Mouse (Mus musculus): ENCODE measurements around the gene Gm20517.

GRCm38 (mm10) chr17:47694442-47694502, 82.9 kb downstream of the Gm20517 start, which contains the start of gene Gm21981:
- TF ChIP-seq POLR2A (IDR thresholded peaks at IDR 0.05; ENCODE audit: extremely low read depth, insufficient read depth, low read length), result no peak
- no peak for TF ChIP-seq CTCF (IDR thresholded peaks at IDR 0.05; ENCODE audit: low read depth, low read length)

Measured in liver, adult 2 months (tissue).